Mouse (Mus musculus) embryonic facial prominence, embryonic 12.5 days (tissue): Measurements from ENCODE around the gene Acr. TPM values are rescaled to one million over a fixed set of nuclear protein-coding genes. Genes with fewer than 3 reads are reported as not detected.

Source experiments
- polyA plus RNA-seq: library from polyadenylated mRNA; unstranded; fragments of >200 nt; fragmentation: Nextera tagmentation; extraction: Ambion mirVana; gene quantifications from 2 replicates; pipeline ENCODE4 v1.2.1, GENCODE M21; 2016

Gene Acr
- polyA plus RNA-seq, 1 experiment from 2014 or later: 0.23 TPM

Other genes starting within 250 kb of the Acr start
- gene Adm2, start 245.6 kb upstream of the Acr start, polyA plus RNA-seq: 0.18 TPM in 1 of 2 replicates, not detected in the other
- gene Miox, start 233.9 kb upstream of the Acr start, polyA plus RNA-seq: not detected in 2 replicates
- 54.5 and 58.8 TPM in 2 replicates for gene Lmf2, start 212.7 kb upstream of the Acr start, polyA plus RNA-seq
- 171 and 177 TPM in 2 replicates for gene Ncaph2, start 212.6 kb upstream of the Acr start, polyA plus RNA-seq
- 5.5 and 6.2 TPM in 2 replicates for gene Sco2, start 194.5 kb upstream of the Acr start, polyA plus RNA-seq
- gene Tymp, start 191.3 kb upstream of the Acr start, polyA plus RNA-seq: 1.2 and 1.5 TPM in 2 replicates
- gene Odf3b, start 189.0 kb upstream of the Acr start, polyA plus RNA-seq: 0.27 and 0.51 TPM in 2 replicates
- 0.11 TPM in 1 of 2 replicates, not detected in the other for gene Klhdc7b, start 183.4 kb upstream of the Acr start, polyA plus RNA-seq
- gene Syce3, start 157.8 kb upstream of the Acr start, polyA plus RNA-seq: not detected in 2 replicates
- gene Cpt1b, start 142.5 kb upstream of the Acr start, polyA plus RNA-seq: 0.39 and 0.58 TPM in 2 replicates
- 3.5 and 4.7 TPM in 2 replicates for gene C730034F03Rik, start 138.7 kb upstream of the Acr start, polyA plus RNA-seq
- gene Gm44502, start 138.6 kb upstream of the Acr start, polyA plus RNA-seq: 0.22 TPM in 1 of 2 replicates, not detected in the other
- 60.2 and 68.7 TPM in 2 replicates for gene Chkb, start 138.4 kb upstream of the Acr start, polyA plus RNA-seq
- 8.2 and 10.0 TPM in 2 replicates for gene Mapk8ip2, start 114.4 kb upstream of the Acr start, polyA plus RNA-seq
- 18.0 and 18.2 TPM in 2 replicates for gene Arsa, start 90.9 kb upstream of the Acr start, polyA plus RNA-seq
- gene Shank3, start 68.7 kb upstream of the Acr start, polyA plus RNA-seq: 3.0 and 4.7 TPM in 2 replicates
- gene Rabl2, start 23.6 kb downstream of the Acr start, polyA plus RNA-seq: 51.4 and 52.0 TPM in 2 replicates